Mouse (Mus musculus): ENCODE measurements around the gene Trim27. TPM values are rescaled to one million over a fixed set of nuclear protein-coding genes. Genes with fewer than 3 reads are reported as not detected.
A peak's percentile ranks its signal among the peaks of the same experiment; 100 is the strongest.

The Trim27 gene
- 10 to 100 TPM; 33.6 to 36.5 TPM for total RNA-seq (2021)
- long read RNA-seq, experiment 1, full-length matches to known transcripts = 20 of 26 reads
- long read RNA-seq, experiment 1, partial matches to known transcripts = 0 of 26 reads
- long read RNA-seq, experiment 1, other reads (novel, unspliced or antisense) = 6 of 26 reads
- long read RNA-seq, experiment 2, full-length matches to known transcripts = 14 of 21 reads
- long read RNA-seq, experiment 2, partial matches to known transcripts = 3 of 21 reads
- long read RNA-seq, experiment 2, other reads (novel, unspliced or antisense) = 4 of 21 reads

- peak within 1 kb of the TSS; percentile 95 for H3K27ac ChIP-seq
- TF ChIP-seq CTCF (IDR thresholded peaks at IDR 0.05) = no peak
- DNase-seq (ENCODE audit: extremely low spot score in 1 of 2, low spot score in 2 of 2) = no peak
- peak within 1 kb of the TSS; percentile 97 for H3K4me3 ChIP-seq
- intact Hi-C loops (cut with DNase I) = loop anchor here (1.0 kb wide), 1 partner anchor 21 kb away; no protein-coding TSS in a partner anchor
These were observed at the start of gene Trim27 for GRCm38 (mm10) chr13:21179367-21179723. Gene Trim27, plus strand, starts transcription at chr13:21179445.

GRCm38 (mm10) chr13:21142421-21142820 lies 36.8 kb upstream of the Trim27 start:
- no peak for DNase-seq (ENCODE audit: extremely low spot score in 1 of 2, low spot score in 2 of 2)
- no peak; the same call in 1 of the 2 replicates for TF ChIP-seq CTCF (IDR thresholded peaks at IDR 0.05)
- intact Hi-C loops (cut with DNase I) = no loop called here
- H3K4me3 ChIP-seq = no peak overlapping the region
- no peak overlapping the region for H3K27ac ChIP-seq

- Histone ChIP-seq H3K27ac (no peak within 1 kb of the TSS), H3K4me3 (no peak within 1 kb of the TSS)
- no peak for TF ChIP-seq CTCF (IDR thresholded peaks at IDR 0.05)
- intact Hi-C loops (cut with DNase I) = no loop called here
- DNase-seq (ENCODE audit: extremely low spot score in 1 of 2, low spot score in 2 of 2) = no peak
These were observed 33.5 kb upstream of the Trim27 start, which contains the start of gene Olfr1368 for GRCm38 (mm10) chr13:21145767-21146166. Gene Olfr1368, minus strand, starts transcription at chr13:21145867.

- H3K27ac ChIP-seq = no peak overlapping the region
- DNase-seq (ENCODE audit: extremely low spot score in 1 of 2, low spot score in 2 of 2) = no peak
- intact Hi-C loops (cut with DNase I) = loop anchor here (5.0 to 10.0 kb wide), 2 partner anchors 211 to 684 kb away; no protein-coding TSS in a partner anchor
- no peak for TF ChIP-seq CTCF (IDR thresholded peaks at IDR 0.05)
- H3K4me3 ChIP-seq = no peak overlapping the region
These were observed 23.4 kb upstream of the Trim27 start for GRCm38 (mm10) chr13:21155888-21156287.

- no peak for TF ChIP-seq CTCF (IDR thresholded peaks at IDR 0.05)
- DNase-seq (ENCODE audit: extremely low spot score in 1 of 2, low spot score in 2 of 2) = no peak
- Histone ChIP-seq H3K27ac (no peak overlapping the region), H3K4me3 (no peak overlapping the region)
- intact Hi-C loops (cut with DNase I) = loop anchor here (2.0 to 10.0 kb wide), 3 partner anchors 213 to 859 kb away; no protein-coding TSS in a partner anchor
These were observed 21.2 kb upstream of the Trim27 start for GRCm38 (mm10) chr13:21158071-21158470.

- intact Hi-C loops (cut with DNase I) = loop anchor here (2.0 to 10.0 kb wide), 3 partner anchors 214 to 860 kb away; no protein-coding TSS in a partner anchor
- Histone ChIP-seq H3K27ac (no peak overlapping the region), H3K4me3 (peak overlapping the region; percentile 80)
- DNase-seq (ENCODE audit: extremely low spot score in 1 of 2, low spot score in 2 of 2) = peak; percentile 78 to 85
- peak; percentile 90 for TF ChIP-seq CTCF (IDR thresholded peaks at IDR 0.05)
These were observed 20.3 kb upstream of the Trim27 start for GRCm38 (mm10) chr13:21158785-21159474.

GRCm38 (mm10) chr13:21159475-21159819 lies 19.8 kb upstream of the Trim27 start:
- no peak for DNase-seq (ENCODE audit: extremely low spot score in 1 of 2, low spot score in 2 of 2)
- Histone ChIP-seq H3K4me3 (peak overlapping the region; percentile 80), H3K27ac (no peak overlapping the region)
- no peak for TF ChIP-seq CTCF (IDR thresholded peaks at IDR 0.05)
- intact Hi-C loops (cut with DNase I) = loop anchor here (2.0 to 10.0 kb wide), 3 partner anchors 215 to 861 kb away; no protein-coding TSS in a partner anchor

- intact Hi-C loops (cut with DNase I) = loop anchor here (1.0 to 2.0 kb wide), 2 partner anchors 40 to 115 kb away; no protein-coding TSS in a partner anchor
- Histone ChIP-seq H3K27ac (no peak overlapping the region), H3K4me3 (peak overlapping the region; percentile 80)
- TF ChIP-seq CTCF (IDR thresholded peaks at IDR 0.05) = no peak
- no peak for DNase-seq (ENCODE audit: extremely low spot score in 1 of 2, low spot score in 2 of 2)
These were observed 19.2 kb upstream of the Trim27 start for GRCm38 (mm10) chr13:21160041-21160511.

GRCm38 (mm10) chr13:21160657-21161590 lies 18.3 kb upstream of the Trim27 start:
- Histone ChIP-seq H3K4me3 (peak overlapping the region; percentile 80), H3K27ac (no peak overlapping the region)
- TF ChIP-seq CTCF (IDR thresholded peaks at IDR 0.05) = no peak
- intact Hi-C loops (cut with DNase I) = loop anchor here (1.0 to 2.0 kb wide), 2 partner anchors 39 to 114 kb away; no protein-coding TSS in a partner anchor
- DNase-seq (ENCODE audit: extremely low spot score in 1 of 2, low spot score in 2 of 2) = peak; percentile 90 to 97

- no peak overlapping the region for H3K27ac ChIP-seq
These were observed 17.7 kb upstream of the Trim27 start for GRCm38 (mm10) chr13:21161591-21161990.

GRCm38 (mm10) chr13:21162591-21162990 lies 16.7 kb upstream of the Trim27 start:
- DNase-seq (ENCODE audit: extremely low spot score in 1 of 2, low spot score in 2 of 2) = no peak
- TF ChIP-seq CTCF (IDR thresholded peaks at IDR 0.05) = no peak
- H3K4me3 ChIP-seq = no peak overlapping the region
- H3K27ac ChIP-seq = no peak overlapping the region
- intact Hi-C loops (cut with DNase I) = no loop called here

More at GRCm38 (mm10) chr13:21161591-21161990, 17.7 kb upstream of the Trim27 start:
- intact Hi-C loops (cut with DNase I) = loop anchor here (2.0 kb wide), 1 partner anchor 113 kb away; no protein-coding TSS in a partner anchor
- DNase-seq (ENCODE audit: extremely low spot score in 1 of 2, low spot score in 2 of 2) = no peak
- H3K4me3 ChIP-seq = peak overlapping the region; percentile 80
- TF ChIP-seq CTCF (IDR thresholded peaks at IDR 0.05) = no peak
